ENCODE assay signal across 8 mouse cellular contexts in the genomic region with DNA sequence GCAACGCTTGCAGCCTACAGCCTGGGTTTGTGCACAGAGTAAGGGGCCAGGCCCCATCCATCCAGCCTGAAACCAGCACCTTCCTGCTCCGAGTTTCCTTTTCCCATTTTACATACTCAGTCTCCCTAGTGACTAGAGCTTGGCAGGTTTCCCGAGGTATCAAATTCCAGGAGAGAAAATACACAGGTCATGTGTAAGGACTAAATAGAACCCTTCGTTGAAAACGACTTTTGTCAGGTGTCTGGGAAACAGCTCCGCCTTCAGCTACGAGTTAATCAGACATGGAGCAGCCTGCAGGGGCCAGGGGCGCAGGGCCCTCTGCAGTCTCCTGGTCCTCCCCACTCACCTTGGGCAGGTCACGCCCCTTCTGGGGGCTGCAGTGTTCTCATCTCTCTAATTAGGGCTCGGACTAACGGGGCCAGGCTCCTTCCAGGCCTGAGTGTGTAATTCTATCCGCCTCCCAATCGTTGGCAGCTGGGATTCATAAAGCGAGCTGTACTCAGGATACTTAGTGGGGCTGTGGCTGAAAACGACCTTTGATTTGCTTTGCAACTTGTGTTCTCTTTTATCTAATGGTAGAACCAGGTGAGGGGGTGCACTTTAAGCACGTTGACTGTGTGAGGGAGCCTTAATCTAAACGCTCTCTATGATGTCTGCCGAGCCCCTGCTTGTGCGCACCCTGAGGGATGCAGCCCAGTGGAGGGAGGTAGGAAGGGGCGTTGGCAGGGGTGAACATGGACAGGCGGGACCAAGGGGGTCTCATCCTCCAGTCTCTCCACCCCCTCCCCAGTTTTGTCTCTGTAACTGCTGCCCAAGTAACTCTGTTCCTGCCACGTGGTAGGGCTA.
DNase-seq lines count a peak whose midpoint lies in the region; ATAC-seq lines count a peak whose summit lies in the region.

No protein-coding gene starts in this region.

- ATAC-seq in heart, embryonic 11.5 days (replicated peaks; ENCODE audit: insufficient number of reproducible peaks, low FRiP score, low TSS enrichment), result 0 out of 2 replicates have a peak, but pooled peaks have one; percentile 25
- peak; percentile 64 for ATAC-seq in embryonic facial prominence, embryonic 13.5 days (ENCODE audit: insufficient number of reproducible peaks, insufficient read depth, low FRiP score, low TSS enrichment, low read depth)

- H3K9ac ChIP-seq in heart, embryonic 11.5 days (ENCODE audit: low read depth, low read length), result no peak overlapping the region
- H3K9ac ChIP-seq in embryonic facial prominence, embryonic 13.5 days, result no peak overlapping the region

- peaks cover 15% of the 10 kb centered on the region for H3K4me1 ChIP-seq in heart, embryonic 11.5 days (ENCODE audit: control insufficient read depth, insufficient read depth, low read length)
- H3K4me1 ChIP-seq in embryonic facial prominence, embryonic 13.5 days, result peaks cover 55% of the 10 kb centered on the region

- no peaks in the 10 kb centered on the region for H3K9me3 ChIP-seq in heart, embryonic 11.5 days (replicated peaks; ENCODE audit: control insufficient read depth, low read length)
- H3K9me3 ChIP-seq in embryonic facial prominence, embryonic 13.5 days, result no peaks in the 10 kb centered on the region

- H3K4me3 ChIP-seq in heart, embryonic 11.5 days (ENCODE audit: low read depth, low read length), result no peak overlapping the region
- no peak overlapping the region for H3K4me3 ChIP-seq in embryonic facial prominence, embryonic 13.5 days

- H3K27ac ChIP-seq in heart, embryonic 11.5 days (ENCODE audit: low read depth, low read length), result no peak overlapping the region; the same call in 1 of the 2 replicates
- H3K27ac ChIP-seq in embryonic facial prominence, embryonic 13.5 days, result peak overlapping the region; percentile 83

- no peaks in the 10 kb centered on the region; the same call in 1 of the 2 replicates for H3K27me3 ChIP-seq in heart, embryonic 11.5 days (ENCODE audit: control insufficient read depth, insufficient read depth, low read length)
- H3K27me3 ChIP-seq in embryonic facial prominence, embryonic 13.5 days, result 0 out of 2 replicates have a peak, but pooled peaks cover 2% of the 10 kb centered on the region

- WGBS in heart, embryonic 11.5 days (ENCODE audit: insufficient replicate concordance), result 45% methylated on average over 22 of the region's 22 CpGs
- 6% methylated on average over 22 of the region's 22 CpGs for WGBS in embryonic facial prominence, embryonic 13.5 days

- H3K4me2 ChIP-seq in heart, embryonic 11.5 days, result no peak overlapping the region
- peak overlapping the region; percentile 52 for H3K4me2 ChIP-seq in embryonic facial prominence, embryonic 13.5 days

- H3K36me3 ChIP-seq in heart, embryonic 11.5 days (ENCODE audit: control insufficient read depth, insufficient read depth, low read length), result no peaks in the 10 kb centered on the region
- H3K36me3 ChIP-seq in embryonic facial prominence, embryonic 13.5 days, result no peaks in the 10 kb centered on the region

- no peak for DNase-seq in heart, postnatal 4 days
- DNase-seq in 3T3-L1 (ENCODE audit: low read depth, low spot score), result peak; percentile 7
- DNase-seq in kidney, postnatal 10 days, result peak; percentile 66
- DNase-seq in T-cell, adult 2 months (ENCODE audit: low spot score), result no peak
- no peak for DNase-seq in ovary, postnatal 36 days (ENCODE audit: low spot score)
- no peak for DNase-seq in cerebellum, adult 11 months

Comparison
In these comparisons a context has a peak if more than half of its experiments do, and no peak if none do; other contexts are left out.
1. DNase-seq: peak in 3T3-L1 (single experiment) and kidney, postnatal 10 days (single experiment); none in heart, postnatal 4 days (single experiment), T-cell, adult 2 months (single experiment), ovary, postnatal 36 days (single experiment) and cerebellum, adult 11 months (single experiment).